Mouse (Mus musculus): Measurements from ENCODE around the gene Ccdc3. TPM values are rescaled to one million over a fixed set of nuclear protein-coding genes. Genes with fewer than 3 reads are reported as not detected.
"Not testable (repeated sequence)": the region's sequence is repeated elsewhere in the genome, so short reads cannot be mapped to it uniquely, and the experiment has no call there.

Gene Ccdc3
- total RNA-seq, 2 experiments from 2014 or later: 4.7 to 5.9 TPM

DNA sequence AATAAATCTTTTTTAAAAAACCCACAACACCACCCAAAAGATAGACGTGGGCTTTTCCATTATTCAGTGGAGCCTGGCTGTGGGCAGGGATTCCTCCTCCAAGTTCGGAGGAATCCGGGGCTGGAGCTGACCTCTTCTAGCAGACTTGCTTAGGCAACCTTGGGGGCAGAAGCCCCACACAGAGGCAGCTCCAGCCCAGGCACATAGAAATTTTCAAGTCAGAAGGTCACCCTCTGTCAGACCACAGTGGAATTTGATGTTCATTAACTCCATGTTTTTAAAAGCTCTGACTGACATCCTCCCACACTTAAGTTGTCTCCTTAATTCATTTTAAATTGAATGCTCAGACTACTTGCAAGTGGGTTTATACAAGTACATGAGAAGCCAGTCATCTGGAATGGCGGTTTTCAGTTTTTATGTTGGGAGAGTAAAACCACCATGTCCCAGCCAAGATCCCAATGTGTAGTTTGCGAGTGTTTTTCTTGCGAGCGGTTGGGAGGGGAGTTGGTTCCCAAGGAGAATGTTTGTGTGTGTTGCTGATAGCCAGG lies 63.3 kb downstream of the Ccdc3 start:
- DNase-seq: no peak
- intact Hi-C loops (cut with DNase I): no loop called here

DNA sequence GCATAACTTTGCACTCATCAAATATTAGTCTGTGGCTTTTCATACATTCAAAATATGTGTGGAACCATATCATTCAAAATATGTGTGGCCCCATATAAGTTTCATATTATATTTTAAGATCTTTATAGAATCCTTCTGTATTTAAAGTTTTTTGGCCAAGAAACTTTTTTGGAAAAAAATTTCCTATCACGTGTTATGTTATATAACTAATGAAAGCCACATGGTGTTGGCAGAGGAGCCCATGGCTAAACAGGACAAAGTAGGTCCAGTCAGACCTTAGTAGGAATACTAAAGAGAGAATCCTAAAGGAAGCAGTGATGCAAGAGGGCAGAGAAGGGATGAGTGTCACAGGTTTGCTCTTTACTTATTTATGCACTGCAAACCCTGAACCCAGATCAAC lies 65.6 kb downstream of the Ccdc3 start:
- intact Hi-C loops (cut with DNase I): no loop called here

DNA sequence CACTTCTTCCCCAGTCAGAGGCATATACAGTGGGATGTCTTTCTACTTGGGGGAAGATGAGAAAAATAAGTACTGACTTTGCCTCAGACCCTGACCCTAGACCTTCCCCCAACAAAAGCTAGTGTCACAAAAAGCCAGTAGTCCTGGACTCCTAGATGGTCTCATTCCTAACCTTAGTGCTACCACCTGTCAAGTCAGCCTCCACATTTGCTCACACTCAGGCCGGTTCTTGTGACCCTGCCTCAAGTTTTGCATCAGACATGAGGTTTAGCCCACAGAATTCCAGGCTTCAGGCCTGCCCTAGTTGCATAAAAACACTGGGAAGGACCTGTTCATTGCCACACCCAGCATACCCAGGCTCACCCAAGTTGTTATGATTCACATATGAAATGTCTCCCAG lies 67.4 kb downstream of the Ccdc3 start:
- intact Hi-C loops (cut with DNase I): no loop called here
- DNase-seq: no peak

More for the DNA sequence above, 65.6 kb downstream of the Ccdc3 start:
- DNase-seq: no peak

DNA sequence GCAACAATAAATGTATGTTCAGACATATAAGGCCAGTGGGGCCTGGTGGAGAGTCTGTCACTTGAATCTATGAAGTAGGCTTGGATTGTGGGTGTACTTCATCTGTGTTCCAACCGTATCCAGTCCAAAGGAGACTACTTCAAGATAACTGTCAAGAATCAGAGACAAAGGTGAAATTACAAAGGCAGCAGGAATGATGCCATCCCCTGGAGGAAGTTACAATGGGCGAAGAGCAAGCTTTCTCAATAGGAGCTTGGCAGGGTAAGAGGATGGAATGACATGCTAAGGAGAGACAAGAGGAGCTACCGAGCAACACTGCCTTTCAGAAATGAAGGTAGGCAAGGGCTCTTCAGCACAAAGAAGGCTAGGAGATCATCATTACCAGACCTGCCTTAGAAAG lies 69.1 kb downstream of the Ccdc3 start:
- intact Hi-C loops (cut with DNase I): no loop called here
- DNase-seq: no peak

DNA sequence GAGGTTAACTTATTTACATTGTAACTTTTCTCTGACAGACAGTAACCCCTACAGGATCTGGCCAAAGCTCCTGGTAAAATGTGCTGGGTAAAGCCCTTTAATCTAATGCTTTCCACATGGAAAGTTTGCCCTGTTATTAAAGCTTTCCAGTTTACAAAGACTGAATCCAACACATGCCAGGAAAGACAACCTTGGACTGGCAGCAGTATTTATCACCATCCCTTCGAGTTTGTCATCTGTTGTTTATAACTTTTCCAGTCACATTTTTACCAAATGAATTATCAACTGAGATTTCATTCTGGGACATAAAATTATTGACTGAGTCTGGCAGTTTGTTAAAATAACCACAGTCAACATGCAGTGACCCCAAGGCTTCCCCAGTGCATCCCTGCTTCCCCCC lies 77.0 kb downstream of the Ccdc3 start:
- intact Hi-C loops (cut with DNase I): no loop called here
- DNase-seq: no peak

DNA sequence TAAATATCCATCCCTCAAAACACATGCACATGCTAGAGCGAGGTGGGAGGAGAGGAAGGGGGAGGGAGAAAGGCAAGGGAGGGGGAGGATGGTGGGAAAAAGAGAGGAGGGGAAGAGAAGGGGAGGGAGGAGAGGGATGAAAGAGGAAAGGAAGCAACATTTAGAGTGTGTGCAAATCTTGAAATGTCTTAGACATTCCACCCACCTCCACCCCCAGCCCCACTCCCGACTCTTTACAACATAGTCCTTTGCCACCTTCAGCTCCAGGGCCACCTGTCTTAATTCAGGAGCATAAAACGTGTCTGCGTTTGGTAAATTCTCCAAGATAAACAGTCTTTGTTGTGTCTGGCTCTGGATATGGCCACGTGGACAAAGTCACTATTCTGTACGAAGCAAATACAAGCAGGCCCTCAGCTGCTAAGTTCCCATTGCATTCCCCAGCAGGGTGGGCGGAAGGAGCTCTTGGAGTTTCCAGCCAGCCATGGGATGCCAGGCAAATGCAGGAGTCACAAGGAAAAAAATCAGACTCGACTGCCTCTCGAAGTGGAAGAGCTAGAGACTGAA lies 77.8 kb downstream of the Ccdc3 start:
- intact Hi-C loops (cut with DNase I): no loop called here
- no peak for DNase-seq

DNA sequence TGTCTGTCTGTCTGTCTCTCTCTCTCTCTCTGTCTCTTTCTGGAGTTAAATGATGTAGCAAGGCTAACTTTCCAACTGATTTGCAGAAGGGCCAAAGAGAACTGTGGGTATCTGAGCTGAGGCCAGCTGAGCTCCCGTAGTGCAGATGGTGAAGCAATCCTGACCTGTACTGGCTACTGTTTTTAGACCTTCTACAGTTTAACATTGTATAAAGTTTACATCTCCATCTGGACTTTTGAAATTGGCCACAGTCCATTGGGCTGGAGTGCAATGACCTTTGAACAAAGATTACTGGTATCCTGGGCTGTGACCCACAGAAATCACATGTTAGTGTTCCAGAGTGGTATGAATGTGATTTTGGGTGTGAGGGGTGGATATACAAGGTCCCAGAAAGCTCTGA lies 81.6 kb downstream of the Ccdc3 start:
- no peak for DNase-seq

DNA sequence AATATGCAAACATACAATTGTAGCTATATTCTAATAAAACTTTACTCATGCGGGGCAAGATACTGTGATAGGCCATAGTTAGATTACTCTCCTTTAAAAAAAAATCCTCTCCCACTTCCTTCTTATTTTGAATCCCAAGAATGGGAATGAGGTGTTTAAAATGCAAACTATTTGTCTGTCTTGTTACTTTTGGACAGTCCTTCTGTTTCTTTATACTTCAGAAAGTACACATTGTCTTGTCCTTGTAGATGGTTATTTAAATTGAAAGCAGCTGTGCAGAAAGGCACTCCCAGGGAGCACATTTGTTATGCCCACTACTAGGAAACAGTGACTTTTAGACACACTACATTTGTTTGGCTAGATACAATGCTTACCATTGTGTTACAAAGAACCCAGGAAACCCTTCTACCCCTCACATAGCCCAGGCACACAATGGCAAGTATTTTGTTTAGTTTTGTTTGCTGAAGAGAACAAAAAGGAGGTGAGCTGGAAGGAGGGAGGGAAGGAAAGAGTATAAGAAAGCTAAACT lies 82.3 kb downstream of the Ccdc3 start:
- DNase-seq: no peak
- intact Hi-C loops (cut with DNase I): no loop called here

More for the DNA sequence above, 81.6 kb downstream of the Ccdc3 start:
- intact Hi-C loops (cut with DNase I): no loop called here

DNA sequence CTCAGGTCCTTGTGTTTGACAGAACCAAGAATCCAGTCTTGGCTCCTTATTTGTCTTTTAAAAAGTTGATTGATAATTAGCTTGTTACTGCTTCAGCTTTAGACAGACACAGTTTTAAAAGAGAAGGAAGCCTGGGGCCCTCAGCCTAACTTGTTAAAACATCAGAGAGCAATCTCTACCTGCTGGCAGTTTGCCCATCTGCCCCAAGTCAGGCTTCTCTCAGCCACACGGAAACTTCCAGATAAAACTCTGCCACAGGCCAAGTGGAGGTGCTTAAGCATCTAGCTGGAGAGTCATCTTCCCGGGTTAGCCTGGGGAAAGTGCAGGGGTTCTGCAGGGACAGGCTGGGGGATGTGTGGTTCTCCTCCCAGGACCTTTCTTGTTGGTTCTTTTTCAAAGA lies 85.0 kb downstream of the Ccdc3 start:
- intact Hi-C loops (cut with DNase I): no loop called here
- DNase-seq: no peak

DNA sequence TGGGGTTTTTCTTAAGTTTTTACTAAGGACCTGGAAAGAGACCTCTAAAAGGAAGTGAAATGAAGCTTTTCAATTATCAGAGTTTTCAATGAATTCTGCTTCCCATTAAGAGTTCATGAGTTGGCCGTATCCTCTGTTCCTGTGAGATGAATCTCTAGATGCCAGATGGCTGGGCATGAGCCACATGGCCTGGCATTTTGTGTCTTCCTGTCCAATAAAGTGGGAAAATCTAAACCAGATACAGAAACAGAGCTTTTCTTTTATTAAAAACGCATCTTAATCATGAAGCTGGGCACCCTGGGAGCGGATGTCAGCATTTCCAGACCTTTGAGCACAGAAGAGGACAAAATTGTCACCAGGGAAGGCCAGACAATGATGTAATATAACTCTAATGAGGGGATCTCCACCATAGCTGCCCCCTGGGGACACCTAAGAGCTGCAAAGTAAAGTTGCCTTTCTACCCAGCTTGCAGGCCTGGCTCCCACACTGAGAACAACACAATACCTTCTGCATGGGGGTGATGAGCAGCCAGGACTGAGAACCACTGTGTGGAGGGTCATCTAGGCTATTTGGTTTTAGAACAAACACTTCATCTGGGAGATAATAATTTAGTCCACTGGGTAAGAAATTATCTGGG lies 99.4 kb downstream of the Ccdc3 start:
- DNase-seq: no peak
- intact Hi-C loops (cut with DNase I): no loop called here

DNA sequence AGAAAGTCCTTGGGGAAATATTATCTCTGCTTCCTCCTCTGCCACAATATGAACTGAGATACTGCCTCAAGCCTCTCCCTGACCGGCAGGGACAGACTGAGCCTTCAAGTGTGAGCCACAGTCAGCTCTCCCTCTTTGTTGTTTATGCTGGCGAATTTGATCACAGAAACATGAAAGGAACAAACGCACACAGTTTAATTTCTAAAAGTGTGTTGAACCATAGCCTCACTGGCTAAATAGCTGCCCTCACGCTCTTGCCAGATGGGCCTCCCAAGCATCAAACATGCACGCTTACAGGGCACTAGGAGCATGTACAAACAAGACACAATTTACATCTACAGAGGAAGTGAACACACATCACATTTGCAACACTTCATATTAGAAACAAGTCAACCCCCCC lies 100.3 kb downstream of the Ccdc3 start:
- intact Hi-C loops (cut with DNase I): no loop called here
- no peak for DNase-seq

DNA sequence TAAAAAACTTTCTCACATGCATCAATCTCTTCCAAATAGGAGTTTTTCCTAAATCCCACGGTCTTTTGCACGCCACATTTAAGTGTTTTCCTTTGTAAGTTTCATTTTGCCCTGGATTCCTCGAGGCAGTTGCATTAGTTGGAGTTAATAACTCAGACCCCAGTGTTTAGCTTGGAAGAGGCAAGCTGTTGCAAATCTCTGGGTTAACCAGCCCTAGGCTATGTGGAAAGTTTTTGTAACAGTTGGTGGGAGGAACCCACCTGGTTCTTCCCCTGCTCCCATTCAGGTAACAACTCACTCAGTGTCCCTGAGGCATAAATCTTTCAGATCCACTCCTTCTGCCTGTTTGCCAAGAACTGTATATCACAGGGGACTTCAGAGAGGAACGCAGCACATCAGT lies 101.9 kb downstream of the Ccdc3 start:
- no peak for DNase-seq
- intact Hi-C loops (cut with DNase I): no loop called here

DNA sequence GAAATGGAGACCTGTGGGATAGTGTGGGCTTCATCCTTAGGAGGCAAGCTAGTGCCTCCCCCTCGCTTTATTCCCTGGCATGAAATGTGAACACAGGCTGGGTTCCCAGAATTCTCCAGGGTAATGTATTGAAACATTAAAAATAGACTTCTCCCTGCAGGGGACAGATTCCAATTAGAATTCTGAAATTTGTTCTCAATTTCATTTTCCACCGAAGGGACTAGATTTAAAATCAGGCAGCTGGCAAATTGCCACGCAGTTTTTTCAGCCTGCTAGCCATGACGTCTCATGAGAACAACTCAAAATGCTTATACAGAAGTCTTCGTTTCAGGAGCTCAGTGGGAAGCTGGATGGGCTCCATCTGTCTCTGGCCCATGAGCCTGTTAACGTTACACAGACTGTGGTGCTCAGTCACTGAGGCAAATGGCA lies 103.9 kb downstream of the Ccdc3 start:
- DNase-seq: peak in 1 of 2 experiments; percentile 58
- intact Hi-C loops (cut with DNase I): no loop called here

DNA sequence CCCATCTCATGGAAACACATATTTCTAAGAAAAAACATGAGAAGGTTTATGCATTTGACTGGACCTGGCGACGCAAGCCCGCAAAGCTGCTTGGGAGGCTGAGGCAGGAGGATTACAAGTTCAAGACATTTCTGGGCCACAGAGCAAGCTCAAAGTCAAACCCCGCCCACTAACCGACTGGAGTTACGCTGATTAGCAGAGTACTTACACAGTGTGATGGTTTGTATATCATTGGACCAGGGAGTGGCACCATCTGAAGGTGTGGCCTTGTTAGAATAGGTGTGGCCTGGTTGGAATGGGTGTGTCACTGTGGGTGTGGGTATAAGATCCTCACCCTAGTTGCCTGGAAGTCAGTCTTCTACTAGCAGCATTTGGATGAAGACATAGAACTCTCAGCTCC lies 111.6 kb downstream of the Ccdc3 start:
- intact Hi-C loops (cut with DNase I); DNase-seq: not testable (repeated sequence)

DNA sequence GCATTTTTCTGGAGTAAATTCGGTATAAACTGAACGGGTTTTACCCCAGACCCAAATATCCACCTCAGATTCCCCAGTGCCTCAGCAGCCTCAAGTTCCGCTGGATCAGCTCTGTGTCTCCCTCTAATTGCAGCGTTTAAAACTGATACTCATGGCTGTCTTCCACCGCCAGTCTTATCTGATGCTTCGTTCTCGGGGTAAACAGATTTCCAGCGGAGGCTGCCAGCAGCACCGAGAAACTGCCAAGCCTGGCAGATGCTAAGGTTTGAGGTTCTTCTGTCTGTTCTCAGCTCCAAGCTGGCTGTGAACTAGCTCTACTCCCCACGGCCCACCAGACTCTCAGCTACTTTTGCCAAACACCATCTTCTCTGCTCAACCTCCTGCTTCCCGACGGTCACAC lies 112.4 kb downstream of the Ccdc3 start:
- intact Hi-C loops (cut with DNase I): no loop called here
- peak; percentile 50 to 72 for DNase-seq

DNA sequence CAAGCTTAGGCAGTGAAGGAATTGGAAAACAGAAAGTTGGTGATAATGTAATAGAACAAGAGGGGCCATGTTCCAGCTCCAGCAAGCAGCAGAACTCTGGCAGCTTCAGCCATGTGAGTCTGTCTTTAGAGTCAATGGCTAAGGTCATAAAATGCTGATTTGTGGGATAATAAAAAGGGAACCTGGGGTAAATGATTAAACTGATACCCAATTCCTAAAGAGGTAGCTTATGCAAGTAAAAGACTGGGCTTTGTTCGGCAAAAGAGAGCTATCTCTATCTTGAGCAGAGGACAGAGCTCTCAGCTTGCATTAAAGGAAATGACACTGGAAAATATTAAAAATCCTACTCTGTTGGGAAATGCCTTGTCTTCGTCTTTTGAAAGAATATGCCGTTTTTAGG lies 120.7 kb downstream of the Ccdc3 start:
- intact Hi-C loops (cut with DNase I): no loop called here
- no peak for DNase-seq

DNA sequence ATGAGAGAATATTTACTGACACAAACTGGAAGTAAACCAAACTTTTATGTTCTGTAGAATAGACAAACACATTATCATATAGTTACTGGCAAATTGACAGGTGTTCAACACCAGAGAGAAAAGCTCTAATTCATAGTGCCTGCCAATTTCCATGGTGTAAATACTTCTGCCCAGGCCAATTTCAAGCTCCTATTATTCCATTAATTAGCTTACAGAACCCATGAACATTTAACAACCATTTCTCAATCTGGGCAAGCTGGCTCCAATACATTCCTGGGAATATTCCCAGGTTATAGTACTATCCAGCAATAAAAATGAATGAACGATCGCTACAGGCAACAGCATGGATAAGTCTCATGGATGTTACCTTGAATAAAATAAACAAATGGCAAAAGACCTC lies 124.7 kb downstream of the Ccdc3 start:
- intact Hi-C loops (cut with DNase I): no loop called here
- DNase-seq: no peak

DNA sequence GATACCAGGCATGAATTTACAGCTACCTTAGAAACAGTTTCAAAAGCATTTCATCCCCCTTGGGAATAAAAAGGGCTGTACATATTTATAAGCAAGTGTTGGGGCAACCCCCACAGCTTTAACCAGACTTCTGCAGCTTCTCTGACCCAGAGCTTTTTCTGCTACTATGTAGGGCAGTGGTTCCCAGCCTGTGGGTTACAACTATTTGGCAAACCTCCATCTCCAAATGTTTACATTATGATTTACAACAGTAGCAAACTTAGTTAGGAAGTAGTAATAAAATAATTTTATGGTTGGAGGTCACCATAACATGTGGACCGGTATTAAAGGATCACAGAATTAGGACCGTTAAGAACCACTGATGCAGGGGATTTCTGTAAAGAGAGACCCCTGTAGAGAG lies 130.4 kb downstream of the Ccdc3 start:
- intact Hi-C loops (cut with DNase I): no loop called here
- no peak for DNase-seq
